24 mouse cellular contexts compared by ENCODE assay signal in the genomic region with DNA sequence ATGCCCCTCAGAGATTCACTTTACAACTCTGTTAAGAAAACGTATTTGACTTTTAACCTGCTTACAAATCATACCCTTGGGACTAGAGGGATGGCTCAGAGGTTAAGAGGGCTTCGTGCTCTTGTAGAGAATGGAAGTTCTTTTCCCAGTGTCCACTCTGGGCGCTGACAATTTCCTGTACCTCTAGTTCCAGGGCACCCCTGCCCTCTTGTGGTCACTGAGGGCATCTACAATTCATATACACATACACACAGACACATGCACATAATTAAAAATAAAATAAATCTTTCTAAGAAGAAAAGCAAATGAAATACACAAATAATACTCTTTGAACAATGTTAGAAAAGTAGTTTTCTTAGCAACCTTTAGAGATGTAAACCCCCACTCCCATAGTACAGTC. TPM values are rescaled to one million over a fixed set of nuclear protein-coding genes. Genes with fewer than 3 reads are reported as not detected.
A peak's percentile ranks its signal among the peaks of the same experiment; 100 is the strongest.
DNase-seq lines count a peak whose midpoint lies in the region; ATAC-seq and TF ChIP-seq lines count a peak whose summit lies in the region.
"Had no signal": no experiment of that assay in that cellular context is flagged by ENCODE, and none has a peak within 500 bp of the region (broad histone marks: within the 10 kb centered on the region; RNA-seq: fewer than 3 reads in every experiment).

No protein-coding gene starts in this region.

- intact Hi-C loops in heart, adult 2 months (cut with DNase I): no loop called here

- no peak for TF ChIP-seq POLR2A in heart, adult 2 months (IDR thresholded peaks at IDR 0.05; ENCODE audit: insufficient read depth, low read depth, low read length)

- no peak overlapping the region for H3K9ac ChIP-seq in heart, adult 2 months (ENCODE audit: low read depth, low read length)
- H3K9ac ChIP-seq in lung, embryonic 14.5 days: no peak overlapping the region
- no peak overlapping the region for H3K9ac ChIP-seq in ES-E14 (ENCODE audit: insufficient read depth, low read depth, low read length, poor library complexity, severe bottlenecking)
- H3K9ac ChIP-seq: embryonic facial prominence, embryonic 13.5 days; forebrain, embryonic 15.5 days; stomach, embryonic 15.5 days had no signal

- H3K4me2 ChIP-seq in lung, embryonic 14.5 days: no peak overlapping the region
- H3K4me2 ChIP-seq: embryonic facial prominence, embryonic 13.5 days; forebrain, embryonic 15.5 days; stomach, embryonic 15.5 days had no signal

- WGBS in heart, adult 2 months: 81% methylated on average over 3 of the region's 3 CpGs
- 77% methylated on average over 3 of the region's 3 CpGs for WGBS in lung, embryonic 14.5 days

- H3K4me3 ChIP-seq in heart, adult 2 months: no peak overlapping the region
- H3K4me3 ChIP-seq in lung, embryonic 14.5 days (ENCODE audit: low read depth, low read length): no peak overlapping the region
- no peak overlapping the region for H3K4me3 ChIP-seq in ES-E14 (ENCODE audit: insufficient read depth in 1 of 2, low read depth in 1 of 2, low read length in 2 of 2, poor library complexity in 1 of 2, severe bottlenecking in 1 of 2)
- H3K4me3 ChIP-seq: embryonic facial prominence, embryonic 13.5 days; forebrain, embryonic 15.5 days; left cerebral cortex, adult 2 months; limb, embryonic 10.5 days; stomach, embryonic 15.5 days had no signal

- H3K27ac ChIP-seq in heart, adult 2 months: no peak overlapping the region
- H3K27ac ChIP-seq in lung, embryonic 14.5 days (ENCODE audit: low read depth): no peak overlapping the region
- no peak overlapping the region for H3K27ac ChIP-seq in ES-E14 (ENCODE audit: insufficient read depth, low read depth, low read length, poor library complexity, severe bottlenecking)
- H3K27ac ChIP-seq: embryonic facial prominence, embryonic 13.5 days; forebrain, embryonic 15.5 days; left cerebral cortex, adult 2 months; limb, embryonic 10.5 days; stomach, embryonic 15.5 days had no signal

- no peak for ATAC-seq in lung, embryonic 14.5 days (ENCODE audit: insufficient read depth)
- ATAC-seq: forebrain, embryonic 15.5 days; hindbrain, embryonic 16.5 days had no signal

- no peaks in the 10 kb centered on the region for H3K4me1 ChIP-seq in heart, adult 2 months (ENCODE audit: control insufficient read depth, insufficient read depth, low read length)
- H3K4me1 ChIP-seq in lung, embryonic 14.5 days (ENCODE audit: insufficient read depth): no peaks in the 10 kb centered on the region
- H3K4me1 ChIP-seq in ES-E14 (ENCODE audit: control insufficient read depth in 2 of 2, insufficient read depth in 2 of 2, low read length in 2 of 2, poor library complexity in 1 of 2): no peaks in the 10 kb centered on the region
- H3K4me1 ChIP-seq: embryonic facial prominence, embryonic 13.5 days; forebrain, embryonic 15.5 days; limb, embryonic 10.5 days; stomach, embryonic 15.5 days had no signal

- H3K79me2 ChIP-seq in heart, adult 2 months (replicated peaks; ENCODE audit: control insufficient read depth, insufficient read depth, low read length): no peaks in the 10 kb centered on the region

- TF ChIP-seq CTCF in heart, adult 2 months (IDR thresholded peaks at IDR 0.05): peak; percentile 27
- 0 out of 2 replicates have a peak, but pooled peaks have one; percentile 7 for TF ChIP-seq CTCF in lung, embryonic 14.5 days (IDR thresholded peaks at IDR 0.05; ENCODE audit: low read depth)

- H3K36me3 ChIP-seq in heart, adult 2 months (ENCODE audit: control insufficient read depth, insufficient read depth, low read length): no peaks in the 10 kb centered on the region
- no peaks in the 10 kb centered on the region for H3K36me3 ChIP-seq in lung, embryonic 14.5 days (ENCODE audit: insufficient read depth)
- no peaks in the 10 kb centered on the region for H3K36me3 ChIP-seq in ES-E14 (ENCODE audit: control insufficient read depth, insufficient read depth, low read length, poor library complexity, severe bottlenecking)
- H3K36me3 ChIP-seq: embryonic facial prominence, embryonic 13.5 days; forebrain, embryonic 15.5 days; limb, embryonic 10.5 days; stomach, embryonic 15.5 days had no signal

- no peaks in the 10 kb centered on the region for H3K27me3 ChIP-seq in heart, adult 2 months (ENCODE audit: control insufficient read depth, insufficient read depth, low read length)
- no peaks in the 10 kb centered on the region for H3K27me3 ChIP-seq in lung, embryonic 14.5 days (ENCODE audit: insufficient read depth, low read length)
- H3K27me3 ChIP-seq: embryonic facial prominence, embryonic 13.5 days; forebrain, embryonic 15.5 days; stomach, embryonic 15.5 days had no signal

- no peak for DNase-seq in heart, adult 2 months
- DNase-seq in heart, adult 8-10 months (ENCODE audit: low spot score): no peak
- DNase-seq in lung, embryonic 14.5 days: no peak
- no peak for DNase-seq in lung, postnatal 25 days (ENCODE audit: low spot score)
- DNase-seq in ES-E14 (ENCODE audit: low read depth, low spot score): no peak
- peak; percentile 31 for DNase-seq in induced T-regulatory cell, adult 2 months (ENCODE audit: low read depth)
- no peak for DNase-seq in adrenal gland, adult 18-20 months (ENCODE audit: low spot score in 2 of 2)
- DNase-seq in frontal cortex, postnatal 14 days (ENCODE audit: low spot score in 2 of 2): no peak
- DNase-seq: adrenal gland, postnatal 14 days; B cell, adult 2 months; cerebellum, adult 11 months; cerebellum, postnatal 10 days; heart, postnatal 4 days; kidney, adult 8-10 months; kidney, postnatal 14 days; lung, postnatal 36 days; right cerebral cortex, postnatal 25 days; thymus, postnatal 14 days had no signal

- in situ Hi-C loops in ES-E14 (cut with MboI; ENCODE audit: low sequenced_read_pairs in 2 of 2, unreplicated experiment in 2 of 2): no loop called here

- TF ChIP-seq EP300 in heart, adult 2 months (IDR thresholded peaks at IDR 0.05; ENCODE audit: insufficient read depth, low read depth, low read length): no peak

- H3K9me3 ChIP-seq in lung, embryonic 14.5 days (ENCODE audit: low read depth, low read length): peaks cover 8% of the 10 kb centered on the region; the same call in 1 of the 2 replicates
- no peaks in the 10 kb centered on the region for H3K9me3 ChIP-seq in ES-E14 (ENCODE audit: control insufficient read depth, insufficient read depth, low read depth, low read length)
- H3K9me3 ChIP-seq: forebrain, embryonic 15.5 days; limb, embryonic 10.5 days; stomach, embryonic 15.5 days had no signal

TF ChIP-seq in ES-E14, 5 proteins besides CTCF, POLR2A, EP300 and RAD21:
- TF ChIP-seq CHD2 (IDR thresholded peaks at IDR 0.05; ENCODE audit: low read depth, low read length): no peak
- TF ChIP-seq ZC3H11A (IDR thresholded peaks at IDR 0.05; ENCODE audit: borderline replicate concordance, low read depth, low read length): peak; percentile 11; the same call in 1 of the 2 replicates
TF ChIP-seq in ES-E14: peak in this region for 1.

RNA-seq across cellular contexts. Expression of gene Ttc26, which starts 11.3 kb away (rescaled TPM):
- 1 to 10 TPM; 1.7 to 1.9 TPM for total RNA-seq in heart, adult 2 months (2021)
- polyA plus RNA-seq in heart, adult 2 months (2012; rRNA removed): 0.66 and 1.3 TPM in 2 replicates
- total RNA-seq in heart, adult 8-10 months (2022): 1 to 10 TPM; 1.3 to 2.1 (median 1.8) TPM
- 9.0 and 9.2 TPM in 2 replicates for polyA plus RNA-seq in lung, embryonic 14.5 days (2014; fragmentation: Nextera tagmentation; extraction: Ambion mirVana)
- total RNA-seq in ES-E14 (2012; rRNA removed): 3.5 and 4.2 TPM in 2 replicates
- total RNA-seq in adrenal gland, adult 18-20 months (2021): 1 to 10 TPM; 1.3 to 2.3 TPM

RNA-seq across cellular contexts. Expression of gene Zc3hav1, which starts 15.5 kb away (rescaled TPM):
- 10 to 100 TPM; 13.9 to 14.6 TPM for total RNA-seq in heart, adult 2 months (2021)
- 7.9 and 11.2 TPM in 2 replicates for polyA plus RNA-seq in heart, adult 2 months (2012; rRNA removed)
- total RNA-seq in heart, adult 8-10 months (2022): 10 to 100 TPM; 13.8 to 15.5 (median 14.6) TPM
- 4.7 and 5.7 TPM in 2 replicates for polyA plus RNA-seq in lung, embryonic 14.5 days (2014; fragmentation: Nextera tagmentation; extraction: Ambion mirVana)
- 12.2 and 20.6 TPM in 2 replicates for total RNA-seq in ES-E14 (2012; rRNA removed)
- 10 to 100 TPM; 50.6 to 65.0 TPM for total RNA-seq in adrenal gland, adult 18-20 months (2021)
